Mouse (Mus musculus) stomach, embryonic 14.5 days (tissue): Measurements from ENCODE around the gene Sigirr. TPM values are rescaled to one million over a fixed set of nuclear protein-coding genes. Genes with fewer than 3 reads are reported as not detected.
A peak's percentile ranks its signal among the peaks of the same experiment; 100 is the strongest.

Source experiments
- ATAC-seq: fragments of 200-750 bp; cut with Nextera tagmentation; 2 replicates; pipeline ENCODE4 v1.8.0; 2017; ENCODE audit warnings: low read depth, moderate TSS enrichment; ENCODE audit not compliant: insufficient number of reproducible peaks, insufficient read depth, low FRiP score
- H3K27ac ChIP-seq: fragments of 300-500 bp; sonication (generic); 2 replicates; pipeline ENCODE4 v1.5.1; 2014; ENCODE audit warnings: mild to moderate bottlenecking, low read length, moderate library complexity, mixed read lengths
- H3K27me3 ChIP-seq: fragments of 300-500 bp; sonication (generic); 2 replicates; pipeline ENCODE4 v1.6.1; 2014; ENCODE audit warnings: low read length, control low read depth, mixed read lengths; ENCODE audit not compliant: control insufficient read depth, insufficient read depth
- H3K36me3 ChIP-seq: fragments of 300-500 bp; sonication (generic); 2 replicates; pipeline ENCODE4 v1.6.1; 2014; ENCODE audit warnings: mild to moderate bottlenecking, control low read depth, low read length, moderate library complexity, mixed read lengths; ENCODE audit not compliant: control insufficient read depth, insufficient read depth
- H3K4me1 ChIP-seq: fragments of 300-500 bp; sonication (generic); 2 replicates; pipeline ENCODE4 v1.6.1; 2014; ENCODE audit warnings: low read length, control low read depth, mixed read lengths; ENCODE audit not compliant: control insufficient read depth, insufficient read depth
- H3K4me2 ChIP-seq: fragments of 300-500 bp; sonication (generic); replicated peaks from 2 replicates; pipeline ENCODE4 v1.6.1; 2014; ENCODE audit warnings: low read depth, low read length, control low read depth
- H3K4me3 ChIP-seq: fragments of 300-500 bp; sonication (generic); 2 replicates; pipeline ENCODE4 v1.5.1; 2014; ENCODE audit warnings: low read depth, low read length, control low read depth
- H3K9ac ChIP-seq: fragments of 300-500 bp; sonication (generic); replicated peaks from 2 replicates; pipeline ENCODE4 v1.6.1; 2014; ENCODE audit warnings: low read depth, mild to moderate bottlenecking, control low read depth, low read length, moderate library complexity, mixed read lengths
- H3K9me3 ChIP-seq: fragments of 300-500 bp; sonication (generic); 2 replicates; pipeline ENCODE4 v1.6.1; 2016; ENCODE audit warnings: low read depth, low read length, control low read depth; ENCODE audit not compliant: control insufficient read depth
- WGBS: fragments of 180-500 bp; shearing (Covaris S2); extraction: QIAGEN DNeasy Blood & Tissue Kit; methylation state at CpG from one replicate; pipeline ENCODE4 v1.1.7; 2014; 5-methylcytosine and 5-hydroxymethylcytosine counted together
- polyA plus RNA-seq: library from polyadenylated mRNA; unstranded; fragments of >200 nt; fragmentation: Nextera tagmentation; extraction: Ambion mirVana; gene quantifications from 2 replicates; pipeline ENCODE4 v1.2.1, GENCODE M21; 2014

Gene Sigirr
- polyA plus RNA-seq, 1 experiment from 2014 or later = 7.1 TPM

DNA sequence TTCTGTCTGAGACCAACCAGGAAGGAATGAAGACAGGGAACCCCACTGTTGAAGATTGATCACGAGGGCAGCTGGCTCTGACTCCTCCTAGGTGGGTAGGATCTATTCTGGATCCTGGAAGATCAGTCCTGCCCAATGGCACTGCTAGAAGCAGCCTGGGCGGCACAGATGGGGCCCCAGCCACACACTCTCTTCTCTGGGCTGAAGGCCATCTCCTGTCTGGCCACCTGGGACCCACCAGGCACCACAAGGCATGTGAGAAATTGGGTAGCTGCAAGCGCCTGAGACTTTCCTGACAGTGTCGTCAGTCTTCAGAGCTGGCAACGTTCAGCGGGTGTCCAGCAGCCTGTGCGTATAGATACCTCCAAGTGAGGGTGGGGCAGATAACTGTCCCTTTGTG lies 37.8 kb downstream of the Sigirr start:
- Histone ChIP-seq H3K4me1 (peaks cover 10% of the 10 kb centered on the region; the same call in 1 of the 2 replicates), H3K9me3 (no peaks in the 10 kb centered on the region), H3K27ac (no peak overlapping the region), H3K9ac (no peak overlapping the region), H3K36me3 (peaks cover 17% of the 10 kb centered on the region), H3K4me3 (no peak overlapping the region), H3K27me3 (no peaks in the 10 kb centered on the region), H3K4me2 (no peak overlapping the region)
- WGBS = 69% methylated on average over 7 of the region's 7 CpGs
- no peak for ATAC-seq

DNA sequence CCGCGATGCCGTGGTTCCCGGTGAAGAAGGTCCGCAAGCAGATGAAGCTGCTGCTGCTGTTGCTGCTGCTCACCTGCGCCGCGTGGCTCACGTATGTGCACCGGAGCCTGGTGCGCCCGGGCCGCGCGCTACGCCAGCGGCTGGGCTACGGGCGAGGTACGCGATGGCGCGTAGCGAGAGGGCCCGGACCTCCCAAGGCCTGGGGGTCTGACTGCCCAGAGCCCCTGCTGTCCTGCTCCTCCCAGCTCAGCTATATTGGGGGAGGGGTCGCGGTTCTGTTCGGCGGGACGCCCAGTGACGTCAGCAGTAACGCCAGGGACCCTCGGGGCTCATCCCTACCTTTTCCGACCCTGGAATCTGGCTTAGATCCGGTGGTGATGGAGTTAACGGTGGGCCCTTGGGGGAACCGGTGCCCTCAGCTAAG lies 39.1 kb downstream of the Sigirr start:
- peak; percentile 39; the same call in 1 of the 2 replicates for ATAC-seq
- peak overlapping the region; percentile 73 for H3K4me3 ChIP-seq
- peaks cover 15% of the 10 kb centered on the region for H3K36me3 ChIP-seq
- H3K9ac ChIP-seq = peak overlapping the region; percentile 80
- H3K4me2 ChIP-seq = peak overlapping the region; percentile 98
- under 1% methylated on average over 37 of the region's 37 CpGs for WGBS
- no peaks in the 10 kb centered on the region for H3K9me3 ChIP-seq
- no peaks in the 10 kb centered on the region for H3K27me3 ChIP-seq
- peaks cover 10% of the 10 kb centered on the region; the same call in 1 of the 2 replicates for H3K4me1 ChIP-seq
- H3K27ac ChIP-seq = 0 out of 2 replicates have a peak overlapping the region, but pooled peaks have one; percentile 27

DNA sequence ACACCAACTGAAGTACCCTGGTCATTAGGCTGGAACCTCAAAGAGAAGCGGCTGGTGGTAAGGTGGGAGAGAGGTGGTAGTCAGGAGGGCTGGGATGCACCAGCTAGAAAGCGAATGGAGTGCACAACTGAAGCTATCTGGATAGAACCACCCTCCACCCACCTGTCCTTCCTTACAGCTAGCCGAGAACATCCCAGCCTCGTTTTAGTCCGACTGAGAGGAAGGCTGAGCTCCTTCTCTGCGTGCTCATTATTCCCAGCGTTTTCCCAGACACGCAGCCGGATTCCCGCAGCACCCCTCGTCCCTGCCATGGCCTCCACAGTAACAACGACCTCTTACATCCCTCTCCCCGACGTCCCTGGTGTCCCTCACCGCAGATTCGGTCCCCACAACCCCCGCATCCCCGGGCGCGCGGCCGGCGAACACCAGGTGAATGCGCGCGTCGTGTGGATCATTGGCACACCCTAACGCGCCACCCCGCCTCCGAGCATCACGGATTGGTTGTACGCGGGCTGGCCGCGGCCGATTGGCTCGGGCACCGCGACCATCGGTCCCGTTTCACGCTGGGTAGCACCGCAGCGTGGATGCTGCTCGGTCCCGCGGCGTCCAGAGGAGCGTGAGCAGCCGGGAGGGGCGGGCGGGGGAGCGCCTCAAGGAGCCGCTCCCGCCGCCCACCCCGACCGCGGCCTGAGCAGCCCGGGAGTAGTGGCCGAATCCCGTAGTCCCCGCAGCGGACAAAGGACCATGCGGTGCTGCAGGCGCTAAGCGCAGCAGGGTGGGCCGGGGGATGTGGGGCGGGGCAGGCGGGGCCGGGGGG lies 39.7 kb downstream of the Sigirr start, which contains the start of gene B4galnt4:
Gene B4galnt4, plus strand, starts transcription at position 679 of the 817 bp plus-strand sequence.
- Histone ChIP-seq H3K9ac (peak within 1 kb of the TSS; percentile 80), H3K27me3 (no peaks in the 10 kb centered on the region), H3K9me3 (no peaks in the 10 kb centered on the region), H3K4me3 (peak within 1 kb of the TSS; percentile 73), H3K4me2 (peak within 1 kb of the TSS; percentile 98), H3K36me3 (peaks cover 13% of the 10 kb centered on the region), H3K4me1 (peaks cover 10% of the 10 kb centered on the region; the same call in 1 of the 2 replicates), H3K27ac (0 out of 2 replicates have a peak within 1 kb of the TSS, but pooled peaks have one; percentile 27)
- WGBS = 1% methylated on average over 68 of the region's 72 CpGs
- ATAC-seq = peak; percentile 92

DNA sequence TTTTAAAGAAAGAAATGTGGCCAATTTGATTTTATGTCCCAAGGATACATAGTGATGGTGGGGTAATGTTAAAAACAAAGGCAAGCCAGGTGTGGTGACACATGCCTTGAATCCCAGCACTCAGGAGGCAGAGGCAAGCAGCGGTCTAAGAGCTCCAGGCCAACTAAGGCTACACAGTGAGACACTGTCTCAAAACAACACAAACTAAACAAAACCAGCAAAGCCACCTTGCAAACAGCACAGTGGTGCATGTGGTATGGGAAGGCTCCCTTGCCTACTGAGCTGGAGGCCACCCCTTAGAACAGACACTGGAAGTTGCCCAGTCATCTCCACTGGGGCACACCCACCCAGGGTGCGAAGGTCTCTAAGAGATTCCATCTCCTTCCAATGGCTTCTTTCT lies 40.4 kb downstream of the Sigirr start:
- H3K4me2 ChIP-seq = peak overlapping the region; percentile 98
- no peak overlapping the region for H3K4me3 ChIP-seq
- no peak for ATAC-seq
- no peak overlapping the region for H3K9ac ChIP-seq
- 69% methylated on average over 2 of the region's 2 CpGs for WGBS
- no peaks in the 10 kb centered on the region for H3K27me3 ChIP-seq
- peaks cover 10% of the 10 kb centered on the region; the same call in 1 of the 2 replicates for H3K4me1 ChIP-seq
- H3K27ac ChIP-seq = no peak overlapping the region
- H3K36me3 ChIP-seq = peaks cover 8% of the 10 kb centered on the region
- no peaks in the 10 kb centered on the region for H3K9me3 ChIP-seq

DNA sequence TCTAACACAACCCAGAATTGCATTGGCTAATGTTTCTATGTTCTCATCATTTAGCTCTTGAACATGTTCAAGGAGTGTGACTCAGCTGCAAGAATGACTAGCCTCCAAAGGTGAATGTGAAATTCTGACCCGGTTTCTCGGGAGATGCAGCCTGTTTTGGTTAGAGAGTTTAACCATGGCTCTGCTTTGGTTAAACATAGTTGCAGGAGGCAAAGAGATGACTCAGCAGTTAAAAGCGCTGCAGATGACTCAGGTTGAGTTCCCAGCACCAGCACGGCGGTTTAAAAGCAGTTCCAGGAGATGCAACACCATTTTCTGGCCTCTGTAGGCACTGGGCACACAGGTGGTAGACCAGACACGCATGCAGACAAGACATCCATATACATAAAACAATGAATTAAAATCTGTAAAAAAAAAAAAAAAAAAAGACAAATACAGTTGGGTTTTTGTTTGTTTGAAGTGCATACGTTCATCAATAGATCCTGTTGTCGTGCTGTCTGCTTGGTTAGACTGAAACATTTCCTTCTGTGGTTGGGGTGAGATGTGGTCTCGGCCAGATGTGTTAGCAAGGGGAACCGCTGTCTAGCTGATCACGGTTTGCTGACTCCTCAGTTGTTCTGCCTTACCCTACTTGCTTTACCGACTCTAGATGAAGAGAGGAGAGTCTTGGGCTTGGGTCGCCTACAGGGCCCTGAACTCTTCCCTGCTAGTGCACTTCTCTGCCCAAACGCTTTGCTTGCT lies 41.6 kb downstream of the Sigirr start:
- no peak overlapping the region for H3K27ac ChIP-seq
- no peaks in the 10 kb centered on the region for H3K9me3 ChIP-seq
- no peak for ATAC-seq
- 89% methylated on average over 14 of the region's 14 CpGs for WGBS
- H3K4me1 ChIP-seq = peaks cover 10% of the 10 kb centered on the region; the same call in 1 of the 2 replicates
- no peak overlapping the region for H3K9ac ChIP-seq
- no peaks in the 10 kb centered on the region for H3K27me3 ChIP-seq
- H3K36me3 ChIP-seq = no peaks in the 10 kb centered on the region
- H3K4me3 ChIP-seq = no peak overlapping the region
- H3K4me2 ChIP-seq = no peak overlapping the region

DNA sequence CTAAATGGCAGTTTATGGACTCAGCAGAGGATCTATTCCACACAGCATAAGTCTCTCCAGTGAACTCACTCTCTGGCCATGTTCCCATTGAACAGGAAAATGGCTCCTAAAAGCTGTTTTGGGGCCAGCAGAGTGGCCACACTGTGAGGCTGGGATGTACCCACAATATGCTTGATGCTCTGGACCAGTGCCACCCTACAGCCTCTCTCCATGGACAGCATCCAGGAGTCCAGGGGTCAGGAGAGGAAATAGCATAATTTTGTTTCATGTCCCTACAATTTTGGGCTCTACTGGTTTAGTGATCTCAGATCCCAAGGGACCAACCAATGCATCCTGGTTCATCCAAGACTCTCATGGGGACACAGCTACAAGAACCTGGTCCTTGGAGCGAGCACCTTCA lies 42.8 kb downstream of the Sigirr start:
- Histone ChIP-seq H3K27ac (no peak overlapping the region), H3K9ac (no peak overlapping the region), H3K4me2 (no peak overlapping the region), H3K27me3 (no peaks in the 10 kb centered on the region), H3K4me1 (peaks cover 10% of the 10 kb centered on the region; the same call in 1 of the 2 replicates), H3K4me3 (no peak overlapping the region), H3K36me3 (no peaks in the 10 kb centered on the region), H3K9me3 (no peaks in the 10 kb centered on the region)
- 94% methylated on average over 1 of the region's 1 CpGs for WGBS
- no peak for ATAC-seq

DNA sequence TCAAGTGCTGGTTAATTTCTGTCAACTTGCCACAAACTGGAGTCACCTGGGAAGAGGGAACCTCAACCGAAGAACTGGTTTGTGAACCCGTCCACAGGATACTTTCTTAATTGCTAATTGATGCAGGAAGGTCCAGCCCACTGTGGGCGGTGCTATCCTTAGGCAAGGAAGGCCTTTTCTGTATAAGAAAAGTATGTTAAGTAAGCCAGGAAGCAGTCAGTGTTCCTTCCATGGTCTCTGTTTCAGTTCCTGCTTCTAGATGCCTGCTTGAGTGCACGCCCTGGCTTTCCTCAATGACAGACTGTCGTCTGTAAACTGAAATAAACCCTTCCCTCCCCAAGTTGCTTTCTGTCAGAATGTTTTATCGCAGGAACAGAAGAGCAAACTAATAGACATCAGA lies 43.4 kb downstream of the Sigirr start:
- Histone ChIP-seq H3K4me2 (no peak overlapping the region), H3K27me3 (no peaks in the 10 kb centered on the region), H3K9ac (no peak overlapping the region), H3K36me3 (no peaks in the 10 kb centered on the region), H3K4me1 (peaks cover 10% of the 10 kb centered on the region; the same call in 1 of the 2 replicates), H3K9me3 (no peaks in the 10 kb centered on the region), H3K27ac (no peak overlapping the region), H3K4me3 (no peak overlapping the region)
- 86% methylated on average over 6 of the region's 6 CpGs for WGBS
- no peak for ATAC-seq

DNA sequence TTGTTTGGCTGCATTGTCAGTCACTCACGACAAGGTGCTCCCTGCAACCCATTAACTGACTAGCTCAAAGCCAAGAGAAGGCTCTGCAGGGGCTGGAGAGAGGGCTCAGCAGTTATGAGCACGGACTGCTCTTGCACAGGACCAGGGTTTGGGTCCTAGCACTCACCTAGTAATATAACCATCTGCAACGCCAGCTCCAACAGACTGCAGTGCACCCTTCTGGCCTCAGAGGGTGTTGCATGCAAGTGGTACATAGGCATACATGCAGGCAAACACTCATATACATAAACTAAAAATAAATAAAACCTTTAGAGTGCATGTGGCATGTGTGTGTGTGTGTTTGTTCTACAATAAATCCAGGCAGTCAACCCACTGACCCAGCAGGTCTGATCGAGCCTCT lies 44.6 kb downstream of the Sigirr start:
- Histone ChIP-seq H3K36me3 (no peaks in the 10 kb centered on the region), H3K27me3 (no peaks in the 10 kb centered on the region), H3K4me1 (0 out of 2 replicates have a peak, but pooled peaks cover 4% of the 10 kb centered on the region), H3K9ac (no peak overlapping the region), H3K9me3 (no peaks in the 10 kb centered on the region), H3K4me3 (no peak overlapping the region), H3K4me2 (no peak overlapping the region), H3K27ac (no peak overlapping the region)
- 77% methylated on average over 4 of the region's 4 CpGs for WGBS
- ATAC-seq = no peak
